Mouse (Mus musculus) spleen, adult 18-20 months (tissue): ENCODE results near the gene Atg16l2.

Experiments used
- DNase-seq, 2 experiments: peaks; one replicate each; pipeline ENCODE4 v3.0.0; 2022; ENCODE audit warnings: mixed read lengths in 2 of 2

The Atg16l2 gene

GRCm38 (mm10) chr7:101213515-101214263 lies 88.4 kb downstream of the Atg16l2 start:
- no peak for DNase-seq
